Mouse (Mus musculus) spleen, adult 2 months (tissue): Measurements from ENCODE around the gene Nr2c2ap.

Source experiments
- CTCF ChIP-seq: fragments of 200-500 bp; IDR thresholded peaks from 2 replicates; pipeline ENCODE4 v1.5.1; 2011; ENCODE audit warnings: mild to moderate bottlenecking, inconsistent platforms; ENCODE audit not compliant: insufficient read depth, insufficient read length, insufficient replicate concordance; ENCODE audit errors: extremely low read depth
- POLR2A ChIP-seq: fragments of 200-500 bp; IDR thresholded peaks from 2 replicates; pipeline ENCODE4 v1.6.1; 2011; ENCODE audit warnings: low read depth, low read length, inconsistent platforms

GRCm38 (mm10) chr8:70181212-70181902 lies 50.2 kb downstream of the Nr2c2ap start:
- no peak for TF ChIP-seq CTCF
- TF ChIP-seq POLR2A = no peak
